ENCODE assay signal across 8 mouse cellular contexts in genomic region chr11:69100639-69101360, GRCm38 (mm10). TPM values are rescaled to one million over a fixed set of nuclear protein-coding genes. Genes with fewer than 3 reads are reported as not detected.
DNase-seq lines count a peak whose midpoint lies in the region; ATAC-seq and TF ChIP-seq lines count a peak whose summit lies in the region.

No protein-coding gene starts in this region.

- no peaks in the 10 kb centered on the region for H3K27me3 ChIP-seq in kidney, embryonic 14.5 days (ENCODE audit: control insufficient read depth, insufficient read depth, low read length)
- no peaks in the 10 kb centered on the region for H3K27me3 ChIP-seq in kidney, adult 2 months (replicated peaks; ENCODE audit: control insufficient read depth, insufficient read depth, low read length)
- H3K27me3 ChIP-seq in ES-Bruce4 (ENCODE audit: control insufficient read depth, insufficient read depth, low read length, poor library complexity, severe bottlenecking), result no peaks in the 10 kb centered on the region
- H3K27me3 ChIP-seq in embryonic facial prominence, embryonic 14.5 days (replicated peaks; ENCODE audit: control insufficient read depth, insufficient read depth, low read length), result no peaks in the 10 kb centered on the region
- H3K27me3 ChIP-seq in intestine, embryonic 16.5 days (replicated peaks; ENCODE audit: control insufficient read depth, insufficient read depth, low read length), result no peaks in the 10 kb centered on the region

- TF ChIP-seq EP300 in ES-Bruce4 (IDR thresholded peaks at IDR 0.05; ENCODE audit: insufficient read depth, low read depth, low read length), result no peak

- no peaks in the 10 kb centered on the region for H3K9me3 ChIP-seq in kidney, embryonic 14.5 days (ENCODE audit: control insufficient read depth, low read length)
- no peaks in the 10 kb centered on the region for H3K9me3 ChIP-seq in ES-Bruce4 (replicated peaks; ENCODE audit: control insufficient read depth, insufficient read depth, low read length, poor library complexity, severe bottlenecking)
- no peaks in the 10 kb centered on the region for H3K9me3 ChIP-seq in embryonic facial prominence, embryonic 14.5 days (ENCODE audit: control insufficient read depth, low read length)
- no peaks in the 10 kb centered on the region for H3K9me3 ChIP-seq in intestine, embryonic 16.5 days (ENCODE audit: control insufficient read depth, low read length)

- no peak for DNase-seq in kidney, adult 2 months
- no peak for DNase-seq in embryonic facial prominence, embryonic 14.5 days (ENCODE audit: low spot score)
- DNase-seq in ovary, postnatal 10 days (ENCODE audit: low spot score), result no peak
- DNase-seq in lung, postnatal 14 days, result no peak

- H3K27ac ChIP-seq in kidney, embryonic 14.5 days (ENCODE audit: low read depth, low read length), result no peak overlapping the region
- H3K27ac ChIP-seq in kidney, adult 2 months (ENCODE audit: insufficient read depth, low read depth, low read length), result no peak overlapping the region
- no peak overlapping the region for H3K27ac ChIP-seq in ES-Bruce4 (ENCODE audit: insufficient read depth, low read length)
- H3K27ac ChIP-seq in embryonic facial prominence, embryonic 14.5 days (replicated peaks; ENCODE audit: low read depth, low read length), result peak overlapping the region; percentile 98; the same call in 1 of the 2 replicates
- 0 out of 2 replicates have a peak overlapping the region, but pooled peaks have one; percentile 99 for H3K27ac ChIP-seq in intestine, embryonic 16.5 days (ENCODE audit: low read length)
- peak overlapping the region; percentile 97 for H3K27ac ChIP-seq in olfactory bulb, adult 2 months (ENCODE audit: insufficient read depth, low read depth, low read length)

- H3K9ac ChIP-seq in kidney, embryonic 14.5 days (ENCODE audit: low read depth, low read length), result peak overlapping the region; percentile 46; the same call in 1 of the 2 replicates
- H3K9ac ChIP-seq in ES-Bruce4 (ENCODE audit: low read depth, poor library complexity, severe bottlenecking), result peak overlapping the region; percentile 57; the same call in 1 of the 2 replicates
- peak overlapping the region; percentile 77 for H3K9ac ChIP-seq in embryonic facial prominence, embryonic 14.5 days (ENCODE audit: low read depth, low read length)
- peak overlapping the region; percentile 89 for H3K9ac ChIP-seq in intestine, embryonic 16.5 days (ENCODE audit: low read depth, low read length)

- peaks cover 53% of the 10 kb centered on the region for H3K36me3 ChIP-seq in kidney, embryonic 14.5 days (ENCODE audit: control insufficient read depth, insufficient read depth, low read length)
- H3K36me3 ChIP-seq in kidney, adult 2 months (ENCODE audit: control insufficient read depth, insufficient read depth, low read length), result peaks cover 24% of the 10 kb centered on the region
- peaks cover 22% of the 10 kb centered on the region for H3K36me3 ChIP-seq in ES-Bruce4 (ENCODE audit: control insufficient read depth, insufficient read depth, low read length, poor library complexity, severe bottlenecking)
- H3K36me3 ChIP-seq in embryonic facial prominence, embryonic 14.5 days (ENCODE audit: control insufficient read depth, insufficient read depth, low read length), result peaks cover 54% of the 10 kb centered on the region
- H3K36me3 ChIP-seq in intestine, embryonic 16.5 days (ENCODE audit: control insufficient read depth, insufficient read depth, low read length), result peaks cover 39% of the 10 kb centered on the region

- ATAC-seq in kidney, embryonic 14.5 days (ENCODE audit: low FRiP score, low TSS enrichment), result no peak
- ATAC-seq in embryonic facial prominence, embryonic 14.5 days (ENCODE audit: low read depth), result no peak
- ATAC-seq in intestine, embryonic 16.5 days, result no peak

- 92% methylated on average over 20 of the region's 20 CpGs for WGBS in kidney, embryonic 14.5 days
- WGBS in kidney, adult 2 months, result 87% methylated on average over 20 of the region's 20 CpGs
- 90% methylated on average over 20 of the region's 20 CpGs for WGBS in embryonic facial prominence, embryonic 14.5 days
- WGBS in intestine, embryonic 16.5 days, result 92% methylated on average over 20 of the region's 20 CpGs
- WGBS in olfactory bulb, adult 2 months, result 77% methylated on average over 20 of the region's 20 CpGs

- peaks cover 47% of the 10 kb centered on the region for H3K4me1 ChIP-seq in kidney, embryonic 14.5 days (ENCODE audit: control insufficient read depth, insufficient read depth, low read length)
- peaks cover 18% of the 10 kb centered on the region for H3K4me1 ChIP-seq in kidney, adult 2 months (ENCODE audit: control insufficient read depth, insufficient read depth, low read length)
- no peaks in the 10 kb centered on the region for H3K4me1 ChIP-seq in ES-Bruce4 (ENCODE audit: control insufficient read depth, insufficient read depth, low read length)
- peaks cover 26% of the 10 kb centered on the region for H3K4me1 ChIP-seq in embryonic facial prominence, embryonic 14.5 days (ENCODE audit: control insufficient read depth, insufficient read depth, low read length)
- H3K4me1 ChIP-seq in intestine, embryonic 16.5 days (ENCODE audit: control insufficient read depth, insufficient read depth, low read length), result peaks cover 33% of the 10 kb centered on the region
- H3K4me1 ChIP-seq in olfactory bulb, adult 2 months (ENCODE audit: control insufficient read depth, insufficient read depth, low read length), result peaks cover 63% of the 10 kb centered on the region

- H3K4me2 ChIP-seq in kidney, embryonic 14.5 days (replicated peaks; ENCODE audit: low read depth, low read length), result peak overlapping the region; percentile 96; the same call in 1 of the 2 replicates
- peak overlapping the region; percentile 93 for H3K4me2 ChIP-seq in embryonic facial prominence, embryonic 14.5 days (ENCODE audit: low read depth, low read length)
- peak overlapping the region; percentile 90 for H3K4me2 ChIP-seq in intestine, embryonic 16.5 days (ENCODE audit: low read depth, low read length)

- no peak for TF ChIP-seq POLR2A in kidney, adult 2 months (IDR thresholded peaks at IDR 0.05; ENCODE audit: low read depth, low read length)
- TF ChIP-seq POLR2A in ES-Bruce4 (IDR thresholded peaks at IDR 0.05; ENCODE audit: insufficient read depth, low read length), result no peak
- TF ChIP-seq POLR2A in olfactory bulb, adult 2 months (IDR thresholded peaks at IDR 0.05; ENCODE audit: insufficient read depth, low read depth, low read length), result no peak

- no peak for TF ChIP-seq CTCF in kidney, adult 2 months (conservative IDR thresholded peaks at IDR 0.05; ENCODE audit: insufficient read depth, insufficient read length, low read depth, low read length)
- no peak for TF ChIP-seq CTCF in ES-Bruce4 (IDR thresholded peaks at IDR 0.05; ENCODE audit: low read depth, low read length)
- TF ChIP-seq CTCF in olfactory bulb, adult 2 months (IDR thresholded peaks at IDR 0.05; ENCODE audit: insufficient read depth, low read depth, low read length), result no peak

- no peak overlapping the region; the same call in 1 of the 2 replicates for H3K4me3 ChIP-seq in kidney, embryonic 14.5 days (ENCODE audit: low read length)
- H3K4me3 ChIP-seq in kidney, adult 2 months (ENCODE audit: insufficient read depth, low read depth, low read length), result no peak overlapping the region
- H3K4me3 ChIP-seq in ES-Bruce4 (ENCODE audit: low read depth, low read length), result no peak overlapping the region
- H3K4me3 ChIP-seq in embryonic facial prominence, embryonic 14.5 days (ENCODE audit: low read depth, low read length), result peak overlapping the region; percentile 58; the same call in 1 of the 2 replicates
- peak overlapping the region; percentile 61; the same call in 1 of the 2 replicates for H3K4me3 ChIP-seq in intestine, embryonic 16.5 days (ENCODE audit: low read length)
- peak overlapping the region; percentile 83 for H3K4me3 ChIP-seq in olfactory bulb, adult 2 months (ENCODE audit: insufficient read depth, low read depth, low read length)

RNA-seq across cellular contexts. Expression of gene Per1, which starts 5.8 kb away (rescaled TPM):
- polyA plus RNA-seq in kidney, embryonic 14.5 days (2014; fragmentation: Nextera tagmentation; extraction: Ambion mirVana), result 6.1 and 8.9 TPM in 2 replicates
- 13.5 and 14.7 TPM in 2 replicates for polyA plus RNA-seq in kidney, adult 2 months (2012; rRNA removed)
- polyA plus RNA-seq in ES-Bruce4 (2011; ENCODE audit: insufficient read depth, insufficient read length, low read depth, missing spikeins), result 25.0 and 29.3 TPM in 2 replicates
- 21.5 and 28.2 TPM in 2 replicates for polyA plus RNA-seq in embryonic facial prominence, embryonic 14.5 days (2014; fragmentation: Nextera tagmentation; extraction: Ambion mirVana)
- 13.6 and 13.7 TPM in 2 replicates for polyA plus RNA-seq in intestine, embryonic 16.5 days (2015; fragmentation: Nextera tagmentation; extraction: Ambion mirVana)
- polyA plus RNA-seq in olfactory bulb, adult 2 months (2012; ENCODE audit: insufficient read depth, insufficient read length, low replicate concordance, missing spikeins), result not detected in 2 replicates

RNA-seq across cellular contexts. Expression of gene Vamp2, which starts 12.5 kb away (rescaled TPM):
- 57.5 and 86.5 TPM in 2 replicates for polyA plus RNA-seq in kidney, embryonic 14.5 days (2014; fragmentation: Nextera tagmentation; extraction: Ambion mirVana)
- polyA plus RNA-seq in kidney, adult 2 months (2012; rRNA removed), result 102 and 106 TPM in 2 replicates
- 39.5 and 41.6 TPM in 2 replicates for polyA plus RNA-seq in ES-Bruce4 (2011; ENCODE audit: insufficient read depth, insufficient read length, low read depth, missing spikeins)
- 89.1 and 97.0 TPM in 2 replicates for polyA plus RNA-seq in embryonic facial prominence, embryonic 14.5 days (2014; fragmentation: Nextera tagmentation; extraction: Ambion mirVana)
- 65.8 TPM in 2 replicates for polyA plus RNA-seq in intestine, embryonic 16.5 days (2015; fragmentation: Nextera tagmentation; extraction: Ambion mirVana)
- 348 and 768 TPM in 2 replicates for polyA plus RNA-seq in olfactory bulb, adult 2 months (2012; ENCODE audit: insufficient read depth, insufficient read length, low replicate concordance, missing spikeins)

RNA-seq across cellular contexts. Expression of gene Hes7, which starts 19.4 kb away (rescaled TPM):
- polyA plus RNA-seq in kidney, embryonic 14.5 days (2014; fragmentation: Nextera tagmentation; extraction: Ambion mirVana), result 0.23 and 0.41 TPM in 2 replicates
- polyA plus RNA-seq in kidney, adult 2 months (2012; rRNA removed), result 0.18 and 0.19 TPM in 2 replicates
- polyA plus RNA-seq in ES-Bruce4 (2011; ENCODE audit: insufficient read depth, insufficient read length, low read depth, missing spikeins), result not detected in 2 replicates
- polyA plus RNA-seq in embryonic facial prominence, embryonic 14.5 days (2014; fragmentation: Nextera tagmentation; extraction: Ambion mirVana), result 0.21 and 0.45 TPM in 2 replicates
- 0.29 and 0.33 TPM in 2 replicates for polyA plus RNA-seq in intestine, embryonic 16.5 days (2015; fragmentation: Nextera tagmentation; extraction: Ambion mirVana)
- not detected in 2 replicates for polyA plus RNA-seq in olfactory bulb, adult 2 months (2012; ENCODE audit: insufficient read depth, insufficient read length, low replicate concordance, missing spikeins)

RNA-seq across cellular contexts. Expression of gene 9130213A22Rik, which starts 21.6 kb away (rescaled TPM):
- polyA plus RNA-seq in kidney, embryonic 14.5 days (2014; fragmentation: Nextera tagmentation; extraction: Ambion mirVana), result 0.11 and 0.43 TPM in 2 replicates
- polyA plus RNA-seq in kidney, adult 2 months (2012; rRNA removed), result 0.74 and 0.79 TPM in 2 replicates
- polyA plus RNA-seq in ES-Bruce4 (2011; ENCODE audit: insufficient read depth, insufficient read length, low read depth, missing spikeins), result not detected in 2 replicates
- 0.14 and 0.63 TPM in 2 replicates for polyA plus RNA-seq in embryonic facial prominence, embryonic 14.5 days (2014; fragmentation: Nextera tagmentation; extraction: Ambion mirVana)
- 0.11 and 0.29 TPM in 2 replicates for polyA plus RNA-seq in intestine, embryonic 16.5 days (2015; fragmentation: Nextera tagmentation; extraction: Ambion mirVana)
- polyA plus RNA-seq in olfactory bulb, adult 2 months (2012; ENCODE audit: insufficient read depth, insufficient read length, low replicate concordance, missing spikeins), result not detected in 2 replicates

RNA-seq across cellular contexts. Expression of gene Aloxe3, which starts 24.9 kb away (rescaled TPM):
- 0.54 and 1.1 TPM in 2 replicates for polyA plus RNA-seq in kidney, embryonic 14.5 days (2014; fragmentation: Nextera tagmentation; extraction: Ambion mirVana)
- polyA plus RNA-seq in kidney, adult 2 months (2012; rRNA removed), result 0.39 and 0.48 TPM in 2 replicates
- 1.7 and 2.0 TPM in 2 replicates for polyA plus RNA-seq in ES-Bruce4 (2011; ENCODE audit: insufficient read depth, insufficient read length, low read depth, missing spikeins)
- 0.39 and 1.9 TPM in 2 replicates for polyA plus RNA-seq in embryonic facial prominence, embryonic 14.5 days (2014; fragmentation: Nextera tagmentation; extraction: Ambion mirVana)
- 0.31 and 0.45 TPM in 2 replicates for polyA plus RNA-seq in intestine, embryonic 16.5 days (2015; fragmentation: Nextera tagmentation; extraction: Ambion mirVana)
- polyA plus RNA-seq in olfactory bulb, adult 2 months (2012; ENCODE audit: insufficient read depth, insufficient read length, low replicate concordance, missing spikeins), result not detected in 2 replicates

Comparison
In these comparisons a context has a peak if more than half of its experiments do, and no peak if none do; other contexts are left out.
1. H3K27ac ChIP-seq: peak in embryonic facial prominence, embryonic 14.5 days (single experiment), intestine, embryonic 16.5 days (single experiment) and olfactory bulb, adult 2 months (single experiment); none in kidney, embryonic 14.5 days (single experiment), kidney, adult 2 months (single experiment) and ES-Bruce4 (single experiment).
2. H3K4me3 ChIP-seq: peak in embryonic facial prominence, embryonic 14.5 days (single experiment), intestine, embryonic 16.5 days (single experiment) and olfactory bulb, adult 2 months (single experiment); none in kidney, embryonic 14.5 days (single experiment), kidney, adult 2 months (single experiment) and ES-Bruce4 (single experiment).
3. Peak in every context shown above with its lines, with median percentiles within 50 percentile points of each other: H3K4me2 ChIP-seq and H3K9ac ChIP-seq.